Mouse (Mus musculus): ENCODE measurements around the gene Mrpl55.

Gene Mrpl55

DNA sequence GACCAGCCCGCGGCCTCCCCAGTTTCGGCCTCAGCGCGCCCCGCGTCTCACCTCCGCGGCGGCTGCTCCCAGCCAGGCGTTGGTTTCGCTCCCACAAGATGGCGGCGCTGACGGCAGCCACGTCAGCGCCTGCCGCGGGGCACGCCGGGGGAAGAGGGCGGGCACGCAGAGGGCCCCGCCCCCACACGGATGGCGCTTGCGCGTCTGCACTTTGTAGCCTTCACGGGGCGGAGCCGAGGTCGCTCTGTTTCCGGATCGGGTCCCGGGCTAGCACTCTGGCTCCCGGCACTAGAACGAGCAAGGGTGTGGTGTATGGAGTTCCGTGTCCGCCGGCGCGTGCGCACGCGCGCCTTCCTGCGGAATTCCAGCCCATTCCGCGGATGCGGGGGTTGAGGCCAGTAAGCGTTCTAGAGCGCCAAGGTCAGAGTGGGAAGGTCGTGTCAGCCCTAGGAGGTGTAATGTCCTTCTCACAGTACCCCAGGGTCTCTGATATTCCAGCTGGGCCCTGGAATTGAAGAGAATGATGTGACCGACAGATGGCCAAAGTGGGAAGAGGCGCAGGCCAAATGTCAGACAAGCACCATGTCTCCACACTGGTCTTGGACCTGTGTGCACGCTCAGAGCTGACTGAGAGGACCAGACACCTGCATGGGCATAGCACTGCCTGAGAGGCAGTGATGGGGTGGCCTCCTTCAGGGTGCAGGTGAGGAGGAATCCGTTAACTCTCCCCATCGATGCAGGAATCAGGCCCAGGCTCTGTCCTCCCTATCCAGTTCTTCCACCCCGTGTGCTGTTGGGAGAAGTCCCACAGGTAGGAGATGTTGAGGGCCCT lies 26.1 kb downstream of the Mrpl55 start, which contains the start of gene Arf1:
Gene Arf1 (minus strand): TSS at position 149 of the 832 bp plus-strand sequence.
- peak; percentile 95 to 98 for DNase-seq

DNA sequence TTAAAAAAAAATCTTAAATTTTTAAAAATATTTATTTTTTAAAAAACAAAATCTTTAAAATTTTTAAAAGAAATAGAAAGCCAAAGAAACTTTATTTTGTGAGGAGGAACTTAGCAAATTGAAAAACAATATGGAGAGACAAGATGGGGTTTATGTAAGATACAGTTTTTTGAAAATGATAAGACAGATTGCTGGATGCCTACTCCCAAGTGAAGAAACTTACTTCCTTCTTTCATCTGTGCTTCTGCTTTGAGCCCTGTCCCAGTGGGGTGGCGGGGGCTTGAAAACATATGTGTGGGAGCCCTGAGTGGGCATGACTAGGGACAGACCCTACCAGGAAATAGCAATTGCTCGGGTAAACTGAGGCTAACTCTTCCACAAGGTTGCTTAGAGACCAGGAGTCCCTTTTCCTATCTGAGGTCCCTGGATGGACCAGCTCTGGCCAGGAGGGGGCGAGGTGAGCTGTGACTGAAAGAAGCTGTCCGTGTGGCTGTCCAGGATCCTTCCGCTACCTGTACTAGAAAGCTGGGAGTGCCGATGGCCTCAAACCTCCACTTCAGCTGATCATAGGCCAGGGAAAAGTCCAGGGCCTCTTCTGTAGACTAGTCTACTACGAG lies 28.0 kb downstream of the Mrpl55 start:
- DNase-seq: peak; percentile 70 to 75

DNA sequence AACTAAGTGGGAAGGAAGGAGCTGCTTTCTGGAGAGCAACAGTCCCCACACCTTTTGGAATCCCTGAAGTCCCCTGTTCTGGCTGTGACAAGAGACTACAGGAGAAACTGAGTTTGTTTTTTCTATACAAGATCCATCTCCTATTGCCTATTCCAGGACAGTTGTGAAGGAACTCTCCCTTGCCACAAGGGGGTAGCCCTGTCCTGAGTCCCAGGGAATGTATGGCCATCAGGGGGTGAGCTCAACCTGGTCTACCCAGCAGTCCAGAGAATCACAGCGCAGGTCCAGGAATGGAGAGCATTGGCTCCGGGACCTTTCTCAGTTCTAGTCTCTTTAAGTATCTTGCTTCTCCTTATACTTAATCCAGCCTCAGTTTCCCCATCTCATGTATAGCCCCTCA lies 30.5 kb downstream of the Mrpl55 start:
- no peak for DNase-seq

DNA sequence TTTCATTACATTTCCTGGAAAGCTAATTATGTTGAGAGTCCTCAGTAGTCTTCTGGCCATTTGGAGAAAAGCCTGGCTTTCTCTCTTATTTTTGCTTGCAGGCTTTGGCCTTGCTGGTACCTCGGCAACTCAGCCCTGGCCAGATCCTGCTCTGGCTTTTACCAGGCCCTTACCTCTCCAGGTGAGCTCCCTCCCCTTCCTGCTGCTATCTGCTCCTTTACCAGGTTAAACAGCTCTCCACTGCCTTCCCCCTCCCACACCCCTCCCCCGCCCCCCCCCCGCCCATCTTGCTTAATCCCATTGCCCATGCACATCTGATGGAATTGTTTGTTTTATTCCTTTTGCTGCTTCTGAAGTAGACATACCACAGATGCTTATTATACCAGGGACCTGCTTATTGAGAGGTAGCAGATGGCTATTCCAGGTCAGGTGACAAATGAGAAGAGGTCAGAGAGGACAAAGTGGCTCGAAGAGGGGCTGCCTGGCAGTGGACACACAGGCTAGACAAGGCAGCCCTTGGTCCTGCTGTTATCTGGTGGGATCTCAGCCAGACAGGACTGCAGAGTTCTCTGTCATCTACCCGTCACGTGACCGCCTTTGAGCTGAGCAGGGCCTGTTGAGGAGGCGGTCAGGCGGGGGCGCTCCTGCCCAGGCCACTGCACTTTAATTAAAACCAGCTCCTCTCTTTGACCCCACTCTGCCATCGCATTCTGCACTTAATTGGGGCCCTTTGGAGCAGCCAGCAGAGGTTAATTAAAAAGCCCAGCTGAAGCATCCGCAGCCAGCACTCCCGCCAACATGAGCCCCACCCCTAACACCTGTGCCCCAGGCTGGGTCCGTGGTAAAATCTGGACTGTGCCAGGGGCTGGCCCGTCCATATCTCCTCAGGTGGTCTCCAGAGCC lies 36.5 kb downstream of the Mrpl55 start:
- peak; percentile 83 to 85 for DNase-seq

DNA sequence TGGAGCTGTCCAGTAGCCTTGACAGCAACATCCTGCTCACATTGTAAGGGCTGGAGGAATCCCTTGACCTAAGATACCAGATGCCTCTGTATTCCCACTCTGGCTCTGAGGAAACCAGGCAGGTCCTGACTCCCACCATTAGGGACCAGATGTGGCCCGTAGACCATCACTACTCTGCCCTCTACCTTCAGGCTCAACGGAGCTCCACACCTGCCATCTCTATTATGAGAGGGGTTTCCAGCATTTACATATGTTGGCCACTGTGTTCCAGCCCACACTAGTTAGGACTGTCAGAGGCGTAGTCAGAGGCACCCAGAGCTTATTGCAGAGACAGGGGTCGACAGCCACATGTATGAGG lies 37.1 kb downstream of the Mrpl55 start:
- no peak for DNase-seq

DNA sequence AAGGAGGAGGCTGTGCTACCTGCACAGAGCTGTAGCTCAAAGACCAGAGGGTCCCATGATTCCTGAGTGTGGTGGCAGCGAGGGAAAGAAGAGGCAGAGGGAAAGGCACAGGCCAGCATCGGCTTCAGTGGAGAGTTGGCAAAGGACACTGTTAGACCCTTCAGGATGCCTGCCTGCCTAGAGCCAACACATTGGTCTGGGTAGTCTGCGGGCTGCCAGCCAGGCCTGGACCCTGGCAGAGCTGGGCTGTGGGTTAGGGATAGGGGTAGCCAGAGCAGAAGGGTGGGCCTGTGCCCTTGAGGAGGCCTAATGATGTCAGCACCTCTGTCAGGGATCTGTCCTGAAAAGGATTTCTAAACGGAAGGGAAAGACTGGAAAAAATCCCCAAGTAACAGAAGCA lies 37.5 kb downstream of the Mrpl55 start:
- DNase-seq: no peak

DNA sequence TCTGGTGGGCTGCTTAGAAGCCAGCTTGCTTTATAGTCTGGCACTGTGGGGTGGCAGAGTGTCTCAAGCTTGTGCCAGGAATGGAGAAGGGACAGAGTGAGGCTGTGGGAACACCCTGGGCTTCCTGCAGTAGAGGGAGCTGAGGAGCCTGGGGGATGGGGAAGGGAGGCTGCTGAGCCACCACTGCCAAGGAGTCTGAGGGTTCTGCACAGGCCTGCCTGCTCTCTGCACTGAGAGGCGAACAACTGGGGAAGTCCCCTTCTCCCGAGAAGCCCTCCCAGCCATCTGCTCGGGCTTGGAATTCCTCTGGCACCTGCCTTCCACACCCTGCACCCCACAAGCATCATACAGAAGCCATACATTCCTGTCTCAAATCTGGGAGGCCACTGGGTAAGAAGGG lies 39.6 kb downstream of the Mrpl55 start:
- DNase-seq: no peak

DNA sequence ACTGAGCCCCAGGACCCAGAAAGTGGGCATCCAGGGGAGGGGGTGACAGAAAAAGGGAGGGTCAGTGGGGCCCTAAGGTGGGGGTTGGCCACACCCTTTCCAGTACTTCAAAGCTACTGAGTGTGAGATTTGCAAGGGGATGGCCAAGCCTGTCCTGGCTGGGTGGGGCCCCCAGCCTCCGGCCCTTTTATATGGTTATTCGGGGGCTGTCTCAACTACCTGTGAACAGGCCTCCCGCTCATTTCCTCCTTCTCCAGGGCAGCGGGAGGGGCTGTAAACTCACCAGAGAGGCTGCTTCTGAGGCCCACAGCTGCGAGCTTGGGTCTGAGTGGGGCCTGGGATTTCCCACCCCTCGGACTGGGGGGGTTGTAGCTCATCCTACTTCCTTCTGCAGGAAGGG lies 41.6 kb downstream of the Mrpl55 start:
- DNase-seq: no peak

DNA sequence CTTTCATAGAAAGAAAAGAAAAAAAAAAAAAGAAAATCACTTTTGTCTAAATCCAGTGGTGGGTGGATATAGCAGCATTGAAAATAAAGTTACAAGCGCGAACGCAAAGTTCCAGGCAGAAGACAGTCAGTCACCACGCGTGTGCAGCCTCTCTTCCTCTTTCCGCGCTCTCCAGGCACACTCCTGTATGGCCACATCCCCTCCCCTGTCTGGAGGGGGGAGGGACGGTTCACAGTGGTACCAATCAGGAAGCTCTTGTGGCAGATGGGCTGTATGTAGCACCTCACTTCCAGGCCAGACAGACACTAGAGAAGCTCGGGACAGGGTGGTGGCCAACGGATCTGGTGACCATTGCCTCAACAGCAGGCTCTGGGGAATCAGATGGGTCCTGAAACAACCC lies 45.8 kb downstream of the Mrpl55 start:
- DNase-seq: no peak
